Mouse (Mus musculus) brain, embryonic 14.5 days (tissue): ENCODE results near the gene Otud4.

Experiments
- CTCF ChIP-seq: fragments of 200-500 bp; IDR thresholded peaks from 2 replicates; pipeline ENCODE4 v1.5.1; 2012; ENCODE audit warnings: inconsistent platforms, mild to moderate bottlenecking, moderate library complexity, borderline replicate concordance; ENCODE audit not compliant: insufficient read depth, insufficient read length; ENCODE audit errors: extremely low read depth
- POLR2A ChIP-seq: fragments of 200-500 bp; IDR thresholded peaks from 2 replicates; pipeline ENCODE4 v1.6.1; 2012; ENCODE audit warnings: mild to moderate bottlenecking, inconsistent platforms, borderline replicate concordance; ENCODE audit not compliant: poor library complexity, insufficient read depth, insufficient read length, severe bottlenecking; ENCODE audit errors: extremely low read depth

GRCm38 (mm10) chr8:79608701-79609100 is 30.7 kb upstream of the Otud4 start:
- no peak for TF ChIP-seq POLR2A
- no peak for TF ChIP-seq CTCF
